Mouse (Mus musculus) heart, embryonic 12.5 days (tissue): ENCODE results near the gene Fbxo3. TPM values are rescaled to one million over a fixed set of nuclear protein-coding genes. Genes with fewer than 3 reads are reported as not detected.
"Not testable (repeated sequence)": the region's sequence is repeated elsewhere in the genome, so short reads cannot be mapped to it uniquely, and the experiment has no call there.

ENCODE experiments used
- ATAC-seq: fragments of 200-750 bp; cut with Nextera tagmentation; 2 replicates; pipeline ENCODE4 v1.8.0; 2017; ENCODE audit warnings: moderate TSS enrichment, moderate library complexity; ENCODE audit not compliant: insufficient number of reproducible peaks, low FRiP score
- H3K27ac ChIP-seq: fragments of 300-500 bp; sonication (generic); 2 replicates; pipeline ENCODE4 v1.5.1; 2016; ENCODE audit warnings: mild to moderate bottlenecking, moderate library complexity; ENCODE audit not compliant: poor library complexity, severe bottlenecking
- H3K27me3 ChIP-seq: fragments of 300-500 bp; sonication (generic); replicated peaks from 2 replicates; pipeline ENCODE4 v1.6.1; 2016; ENCODE audit warnings: mild to moderate bottlenecking, moderate library complexity
- H3K36me3 ChIP-seq: fragments of 300-500 bp; sonication (generic); 2 replicates; pipeline ENCODE4 v1.6.1; 2016; ENCODE audit warnings: mild to moderate bottlenecking, moderate library complexity
- H3K4me1 ChIP-seq: fragments of 300-500 bp; sonication (generic); replicated peaks from 2 replicates; pipeline ENCODE4 v1.6.1; 2016; ENCODE audit warnings: mild to moderate bottlenecking
- H3K4me2 ChIP-seq: fragments of 300-500 bp; sonication (generic); 2 replicates; pipeline ENCODE4 v1.6.1; 2016; ENCODE audit warnings: mild to moderate bottlenecking, moderate library complexity
- H3K4me3 ChIP-seq: fragments of 300-500 bp; sonication (generic); 2 replicates; pipeline ENCODE4 v1.5.1; 2016; ENCODE audit warnings: mild to moderate bottlenecking
- H3K9ac ChIP-seq: fragments of 300-500 bp; sonication (generic); 2 replicates; pipeline ENCODE4 v1.6.1; 2016; ENCODE audit warnings: mild to moderate bottlenecking, moderate library complexity
- H3K9me3 ChIP-seq: fragments of 300-500 bp; sonication (generic); replicated peaks from 2 replicates; pipeline ENCODE4 v1.6.1; 2016; ENCODE audit warnings: mild to moderate bottlenecking, moderate library complexity
- WGBS: fragments of 180-500 bp; shearing (Covaris S2); methylation state at CpG from one replicate; pipeline ENCODE4 v1.1.7; 2016; 5-methylcytosine and 5-hydroxymethylcytosine counted together
- polyA plus RNA-seq: library from polyadenylated mRNA; unstranded; fragments of >200 nt; fragmentation: Nextera tagmentation; extraction: Ambion mirVana; gene quantifications from 2 replicates; pipeline ENCODE4 v1.2.1, GENCODE M21; 2016

Fbxo3 gene
- 46.5 and 46.7 TPM in 2 replicates for polyA plus RNA-seq

DNA sequence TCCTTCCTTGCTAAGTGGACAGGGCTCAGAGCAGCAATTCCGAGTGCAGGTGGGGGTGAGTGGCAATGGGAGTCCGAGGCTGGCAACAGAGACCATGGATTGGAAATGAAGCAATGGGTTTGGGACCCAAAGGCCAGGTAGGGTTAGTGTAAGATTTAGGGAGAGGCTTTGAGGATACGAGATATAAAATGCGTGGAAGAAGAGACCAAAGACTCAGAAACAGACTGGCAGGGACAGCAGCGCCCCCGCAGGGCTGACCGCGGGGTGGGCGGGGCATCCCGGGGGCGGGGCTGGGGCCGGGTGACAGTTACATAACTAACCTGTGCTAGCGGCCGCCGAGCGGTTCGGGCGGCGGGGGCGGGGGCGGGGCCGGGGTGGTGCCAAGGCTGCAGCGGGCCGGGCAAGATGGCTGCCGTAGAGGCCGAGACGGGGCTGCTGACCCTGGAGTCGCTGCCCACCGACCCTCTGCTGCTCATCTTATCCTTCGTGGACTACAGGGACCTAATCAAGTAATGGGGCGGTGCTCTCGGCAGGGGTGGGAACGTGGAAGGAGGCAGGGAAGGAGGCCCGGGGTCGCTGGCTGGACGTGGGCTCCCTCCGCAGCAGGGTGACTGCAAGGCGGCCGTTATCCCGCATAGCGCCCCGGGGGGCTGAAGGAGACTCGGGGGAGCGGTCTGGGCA is at the start of gene Fbxo3:
Fbxo3 (plus strand) TSS at position 264 of the 681 bp plus-strand sequence.
- peak; percentile 97 for ATAC-seq
- H3K36me3 ChIP-seq = peaks cover 12% of the 10 kb centered on the region
- H3K4me2 ChIP-seq = peak within 1 kb of the TSS; percentile 82
- H3K9me3 ChIP-seq = no peaks in the 10 kb centered on the region
- 1% methylated on average over 44 of the region's 44 CpGs for WGBS
- H3K4me3 ChIP-seq = peak within 1 kb of the TSS; percentile 97
- peak within 1 kb of the TSS; percentile 55 for H3K27ac ChIP-seq
- H3K27me3 ChIP-seq = no peaks in the 10 kb centered on the region
- H3K9ac ChIP-seq = peak within 1 kb of the TSS; percentile 100
- H3K4me1 ChIP-seq = peaks cover 18% of the 10 kb centered on the region

DNA sequence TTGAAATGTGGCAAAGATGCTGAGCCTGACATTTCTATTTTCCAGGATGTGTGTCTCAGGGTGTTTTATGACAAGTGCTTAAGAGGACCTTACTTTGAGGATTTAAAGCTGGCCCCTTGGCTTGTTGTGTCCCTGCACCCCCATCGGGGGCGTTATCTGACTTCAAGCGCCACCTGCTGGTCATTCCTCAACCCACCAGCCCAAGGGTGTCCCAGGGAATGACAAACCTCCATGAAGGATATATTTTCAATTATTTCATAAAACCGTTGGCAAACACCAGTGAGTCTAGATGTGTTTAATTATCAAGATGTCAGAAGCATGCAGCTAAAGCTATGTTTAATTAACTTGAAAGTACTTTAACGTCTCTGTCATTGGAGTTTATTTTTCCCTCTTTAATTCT is 45.3 kb upstream of the Fbxo3 start:
- ATAC-seq = no peak
- WGBS = 11% methylated on average over 5 of the region's 5 CpGs
- Histone ChIP-seq H3K4me3 (no peak overlapping the region), H3K4me2 (no peak overlapping the region), H3K27ac (no peak overlapping the region), H3K27me3 (peaks cover 22% of the 10 kb centered on the region; the same call in 1 of the 2 replicates), H3K9ac (no peak overlapping the region), H3K36me3 (no peaks in the 10 kb centered on the region), H3K4me1 (no peaks in the 10 kb centered on the region), H3K9me3 (no peaks in the 10 kb centered on the region)

DNA sequence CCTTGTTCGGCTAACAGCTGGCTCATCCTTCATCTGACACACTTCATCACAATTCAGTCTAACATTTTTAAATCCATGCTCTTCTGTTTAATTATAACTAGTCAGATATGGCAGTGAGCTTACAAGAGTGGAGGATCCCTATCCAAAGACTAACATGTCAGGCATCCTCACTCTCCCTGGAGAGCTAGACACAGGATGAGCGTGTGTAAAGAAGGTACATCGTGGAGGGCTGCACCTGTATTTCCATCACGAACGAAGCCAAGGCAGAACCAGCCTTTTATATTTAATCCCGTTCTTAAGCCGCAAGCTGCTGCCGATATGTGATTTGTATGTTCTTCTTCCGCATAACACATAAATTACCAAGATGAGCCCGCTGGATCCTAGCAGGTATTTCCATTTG is 44.4 kb upstream of the Fbxo3 start:
- Histone ChIP-seq H3K4me1 (no peaks in the 10 kb centered on the region), H3K27me3 (peaks cover 22% of the 10 kb centered on the region; the same call in 1 of the 2 replicates), H3K36me3 (no peaks in the 10 kb centered on the region), H3K9ac (no peak overlapping the region), H3K9me3 (no peaks in the 10 kb centered on the region), H3K4me2 (no peak overlapping the region), H3K4me3 (no peak overlapping the region), H3K27ac (no peak overlapping the region)
- no peak for ATAC-seq
- WGBS = 91% methylated on average over 10 of the region's 10 CpGs

DNA sequence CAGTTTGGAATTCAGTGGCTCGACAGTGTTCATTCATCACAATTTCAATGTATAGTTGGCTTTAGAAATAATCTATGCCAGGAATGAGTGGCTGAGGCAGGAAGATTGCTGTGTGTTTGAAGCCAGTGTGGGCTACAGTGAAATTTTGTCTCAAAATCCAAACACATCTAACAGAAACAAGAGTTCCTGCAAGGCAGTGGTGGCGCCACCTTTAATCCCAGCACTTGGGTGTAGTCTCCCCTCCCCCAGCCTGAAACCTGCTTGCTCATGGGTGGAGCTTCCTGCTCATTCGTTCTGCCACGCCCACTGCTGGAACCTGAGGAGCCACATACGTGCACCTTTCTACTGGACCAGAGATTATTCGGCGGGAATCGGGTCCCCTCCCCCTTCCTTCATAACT is 39.9 kb upstream of the Fbxo3 start:
- not testable (repeated sequence) for H3K36me3 ChIP-seq, H3K9ac ChIP-seq, H3K4me2 ChIP-seq, H3K4me1 ChIP-seq, H3K4me3 ChIP-seq, ATAC-seq, H3K9me3 ChIP-seq, H3K27ac ChIP-seq
- WGBS = 65% methylated on average over 8 of the region's 8 CpGs
- peaks cover 26% of the 10 kb centered on the region for H3K27me3 ChIP-seq

DNA sequence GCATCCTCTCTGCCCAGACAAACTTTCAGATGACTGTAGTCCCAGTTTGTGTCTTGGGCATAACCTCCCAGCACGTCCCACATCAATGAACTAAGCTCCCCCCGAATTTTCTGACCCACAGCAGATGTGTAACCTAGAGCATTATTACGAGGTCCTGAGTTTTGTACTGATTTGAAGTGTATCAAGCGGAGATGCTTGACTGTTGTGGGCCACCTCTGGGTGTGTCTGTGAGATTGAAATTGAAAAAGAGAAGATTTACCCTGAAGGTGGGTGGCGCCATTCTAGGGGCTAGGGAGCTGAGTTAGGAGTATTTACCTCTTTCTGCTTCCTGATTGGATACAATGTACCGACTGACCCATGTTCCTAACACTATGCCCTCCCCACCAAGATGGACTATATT is 37.8 kb upstream of the Fbxo3 start:
- no peak overlapping the region for H3K4me3 ChIP-seq
- H3K36me3 ChIP-seq = no peaks in the 10 kb centered on the region
- no peak overlapping the region for H3K27ac ChIP-seq
- peaks cover 13% of the 10 kb centered on the region for H3K27me3 ChIP-seq
- no peaks in the 10 kb centered on the region for H3K4me1 ChIP-seq
- H3K9ac ChIP-seq = no peak overlapping the region
- no peak overlapping the region for H3K4me2 ChIP-seq
- 83% methylated on average over 6 of the region's 6 CpGs for WGBS
- no peaks in the 10 kb centered on the region for H3K9me3 ChIP-seq
- ATAC-seq = no peak

DNA sequence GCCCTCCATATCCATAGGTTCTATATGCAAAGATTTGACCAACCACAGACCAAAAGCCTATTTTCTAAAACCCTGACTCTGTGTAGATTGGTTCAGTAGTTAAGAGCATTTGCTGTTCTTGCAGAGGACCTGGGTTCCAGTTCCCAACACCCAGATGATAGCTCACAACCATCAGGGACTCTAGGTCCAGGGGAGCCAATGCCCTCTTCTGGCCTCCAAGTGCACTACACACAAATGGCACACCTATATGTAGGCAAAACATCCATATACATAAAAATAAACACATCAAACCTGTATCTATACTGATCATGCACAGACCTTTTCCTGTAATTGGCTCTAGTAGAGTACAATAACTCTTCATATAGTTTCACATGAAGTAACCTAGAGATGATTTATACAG is 36.2 kb upstream of the Fbxo3 start:
- Histone ChIP-seq H3K4me1 (no peaks in the 10 kb centered on the region), H3K27me3 (peaks cover 13% of the 10 kb centered on the region), H3K4me2 (no peak overlapping the region), H3K27ac (no peak overlapping the region), H3K36me3 (no peaks in the 10 kb centered on the region), H3K4me3 (no peak overlapping the region), H3K9ac (no peak overlapping the region), H3K9me3 (no peaks in the 10 kb centered on the region)
- ATAC-seq = no peak

DNA sequence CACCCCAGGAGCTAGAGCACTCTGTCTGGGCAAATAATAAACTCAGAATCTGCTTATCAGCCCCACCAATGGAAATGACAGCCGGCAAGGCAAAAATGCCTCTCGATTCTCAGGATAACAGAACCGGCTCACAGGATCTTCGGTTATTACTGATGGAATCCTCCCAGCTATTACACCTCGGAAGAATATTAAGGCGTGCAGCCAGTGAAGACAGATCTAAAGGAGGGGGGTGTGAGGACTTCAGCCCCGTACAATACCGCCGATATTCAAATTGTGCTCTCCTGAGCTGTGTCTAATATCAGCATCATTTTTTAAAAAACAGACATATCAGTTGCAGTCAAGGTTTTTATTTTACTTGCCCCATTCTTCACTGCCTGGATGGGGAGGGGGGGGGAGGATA is 35.4 kb upstream of the Fbxo3 start:
- no peaks in the 10 kb centered on the region for H3K9me3 ChIP-seq
- no peaks in the 10 kb centered on the region for H3K36me3 ChIP-seq
- no peak overlapping the region for H3K9ac ChIP-seq
- 66% methylated on average over 9 of the region's 9 CpGs for WGBS
- H3K4me1 ChIP-seq = no peaks in the 10 kb centered on the region
- ATAC-seq = no peak
- H3K4me2 ChIP-seq = no peak overlapping the region
- peaks cover 13% of the 10 kb centered on the region for H3K27me3 ChIP-seq
- H3K27ac ChIP-seq = no peak overlapping the region
- no peak overlapping the region for H3K4me3 ChIP-seq

DNA sequence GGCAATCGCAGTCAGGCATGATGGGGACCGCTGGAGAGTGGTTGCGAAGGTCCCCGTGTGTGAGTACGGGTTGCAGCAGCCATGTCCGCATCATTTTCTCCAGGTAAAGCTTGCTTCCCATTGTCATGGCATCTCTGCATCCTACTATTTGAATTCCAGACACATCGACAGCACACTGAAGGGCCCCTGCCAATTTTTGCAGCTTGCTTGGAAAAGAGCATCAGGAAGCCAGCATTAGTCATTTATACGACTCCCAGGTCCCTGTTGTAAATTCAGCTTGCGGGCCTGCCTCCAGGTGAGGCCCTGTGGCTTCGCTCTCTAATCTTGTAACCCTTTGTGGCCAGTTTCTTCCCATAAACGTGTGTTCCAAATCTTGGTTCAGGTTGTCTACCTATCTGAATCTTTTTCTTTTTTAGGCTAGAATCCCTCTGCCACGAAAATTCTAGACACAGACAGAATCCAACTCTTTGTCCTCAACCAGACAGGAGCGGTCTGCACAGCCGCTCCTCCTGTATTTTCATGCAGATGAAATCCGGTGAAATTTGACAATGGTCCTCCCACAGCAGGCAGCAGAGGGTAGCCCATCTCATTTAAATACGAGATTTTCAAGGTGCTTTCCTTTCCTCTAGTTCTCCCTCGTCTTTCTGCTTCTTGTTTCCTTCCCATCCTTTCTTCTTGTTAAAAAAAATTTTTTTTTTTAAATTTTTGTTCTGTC is 34.7 kb upstream of the Fbxo3 start:
- peaks cover 13% of the 10 kb centered on the region for H3K27me3 ChIP-seq

DNA sequence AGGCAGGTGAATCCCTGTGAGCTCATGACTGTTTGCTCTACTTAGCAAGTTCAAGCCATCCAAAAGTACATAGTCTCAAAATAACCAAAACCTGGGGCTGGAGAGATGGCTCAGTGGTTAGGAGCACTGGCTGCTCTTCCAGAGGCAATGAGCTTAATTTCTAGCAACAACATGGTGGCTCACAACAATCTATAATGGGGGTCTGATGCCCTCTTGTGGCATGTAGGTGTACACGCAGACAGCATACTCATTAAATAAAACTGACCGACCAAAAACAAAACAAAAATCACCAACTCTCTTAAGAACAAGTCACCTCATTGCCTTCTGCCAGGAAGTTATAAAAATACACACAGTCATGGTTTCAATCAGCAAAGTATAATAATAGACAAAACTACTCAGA is 26.4 kb upstream of the Fbxo3 start:
- no peaks in the 10 kb centered on the region for H3K4me1 ChIP-seq
- 21% methylated on average over 2 of the region's 2 CpGs for WGBS
- no peak overlapping the region for H3K27ac ChIP-seq
- H3K4me2 ChIP-seq = no peak overlapping the region
- 0 out of 2 replicates have a peak, but pooled peaks cover 4% of the 10 kb centered on the region for H3K9me3 ChIP-seq
- no peaks in the 10 kb centered on the region for H3K36me3 ChIP-seq
- ATAC-seq = no peak
- H3K9ac ChIP-seq = no peak overlapping the region
- no peak overlapping the region for H3K4me3 ChIP-seq
- peaks cover 26% of the 10 kb centered on the region for H3K27me3 ChIP-seq

More for the DNA sequence above, 34.7 kb upstream of the Fbxo3 start:
- no peaks in the 10 kb centered on the region for H3K4me1 ChIP-seq
- no peaks in the 10 kb centered on the region for H3K9me3 ChIP-seq
- no peak overlapping the region for H3K9ac ChIP-seq
- no peak overlapping the region for H3K27ac ChIP-seq
- H3K4me2 ChIP-seq = no peak overlapping the region
- WGBS = 34% methylated on average over 17 of the region's 17 CpGs
- no peak overlapping the region for H3K4me3 ChIP-seq
- ATAC-seq = no peak
- no peaks in the 10 kb centered on the region for H3K36me3 ChIP-seq

DNA sequence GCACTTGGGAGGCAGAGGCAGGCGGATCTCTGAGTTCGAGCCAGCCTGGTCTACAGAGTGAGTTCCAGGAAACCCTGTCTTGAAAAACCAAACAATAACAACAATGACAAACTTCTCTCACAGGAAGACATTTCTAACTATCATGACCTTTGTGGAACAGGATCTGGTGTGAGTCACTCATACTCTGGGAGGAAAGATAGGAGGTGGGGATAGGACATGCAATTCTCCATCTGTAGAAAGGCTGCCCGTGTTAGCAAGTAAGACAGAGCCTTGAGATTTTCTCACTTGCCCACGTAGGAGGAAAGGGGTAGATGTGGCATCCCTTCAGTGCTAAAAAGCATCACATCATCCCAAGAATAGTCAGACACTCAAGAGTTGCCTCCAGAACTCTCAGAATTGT is 25.7 kb upstream of the Fbxo3 start:
- H3K9ac ChIP-seq = no peak overlapping the region
- no peak overlapping the region for H3K4me3 ChIP-seq
- no peak for ATAC-seq
- 0 out of 2 replicates have a peak, but pooled peaks cover 4% of the 10 kb centered on the region for H3K9me3 ChIP-seq
- WGBS = 60% methylated on average over 4 of the region's 4 CpGs
- H3K36me3 ChIP-seq = no peaks in the 10 kb centered on the region
- no peak overlapping the region for H3K27ac ChIP-seq
- no peak overlapping the region for H3K4me2 ChIP-seq
- H3K4me1 ChIP-seq = no peaks in the 10 kb centered on the region
- peaks cover 27% of the 10 kb centered on the region for H3K27me3 ChIP-seq

DNA sequence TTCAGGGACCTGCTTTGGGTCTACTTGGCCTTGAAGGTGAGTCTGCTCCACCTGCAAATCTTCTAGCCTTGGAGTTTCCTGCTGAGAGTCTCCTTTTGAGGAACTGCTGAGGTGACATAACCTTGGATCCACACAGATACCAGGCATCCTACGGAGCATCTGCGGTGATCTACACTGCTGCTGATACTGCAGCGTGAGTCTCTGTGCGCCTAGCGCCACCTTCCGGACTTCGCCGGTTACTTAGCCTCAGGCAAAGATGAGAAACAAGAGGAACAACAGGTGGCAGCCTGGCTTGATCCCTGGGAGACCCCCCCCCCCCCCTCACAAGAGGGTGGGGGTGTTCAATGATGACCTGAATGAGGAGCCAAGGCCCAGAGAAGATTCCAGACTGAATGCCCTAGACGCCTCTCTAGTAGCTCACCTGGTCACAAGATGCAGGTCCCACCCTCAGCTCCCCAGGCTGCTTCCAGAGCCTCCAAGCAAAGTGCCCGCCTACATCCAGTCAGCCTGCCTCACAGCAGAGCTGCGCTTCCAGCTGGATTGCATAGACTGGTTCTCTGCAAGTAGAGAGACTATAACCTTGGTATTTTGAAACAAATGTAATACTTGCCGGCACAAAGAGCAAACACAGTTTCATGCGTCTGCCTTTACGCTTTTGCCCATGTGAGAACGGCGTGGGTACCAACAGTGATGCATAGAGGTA is 24.7 kb upstream of the Fbxo3 start:
- no peak for ATAC-seq
- H3K4me3 ChIP-seq = no peak overlapping the region
- H3K27ac ChIP-seq = no peak overlapping the region
- no peak overlapping the region for H3K4me2 ChIP-seq
- 31% methylated on average over 16 of the region's 16 CpGs for WGBS
- no peaks in the 10 kb centered on the region for H3K36me3 ChIP-seq
- no peaks in the 10 kb centered on the region for H3K4me1 ChIP-seq
- H3K9ac ChIP-seq = no peak overlapping the region
- H3K27me3 ChIP-seq = peaks cover 34% of the 10 kb centered on the region
- H3K9me3 ChIP-seq = 0 out of 2 replicates have a peak, but pooled peaks cover 4% of the 10 kb centered on the region
